ENCODE assay signal across 27 mouse cellular contexts in the genomic region with DNA sequence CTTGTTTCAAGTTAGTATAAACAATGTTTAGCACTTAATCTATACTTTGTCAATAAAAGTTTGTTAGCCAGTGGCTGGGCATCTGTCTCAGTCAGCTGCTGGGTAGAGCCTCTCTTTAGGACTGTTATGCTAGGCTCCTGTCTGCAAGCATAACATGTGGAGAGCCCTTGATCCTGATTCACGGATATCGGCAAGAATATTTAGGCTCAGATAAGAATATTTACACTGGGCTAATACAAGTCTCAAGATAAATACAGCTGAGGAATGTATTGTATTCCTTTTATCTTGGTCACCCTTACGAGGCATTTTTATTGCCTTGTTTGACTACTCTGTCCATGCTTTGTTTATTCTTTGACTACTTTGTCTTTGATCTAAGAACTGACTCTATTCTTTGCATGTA. TPM values are rescaled to one million over a fixed set of nuclear protein-coding genes. Genes with fewer than 3 reads are reported as not detected.
"Had no signal": no experiment of that assay in that cellular context is flagged by ENCODE, and none has a peak within 500 bp of the region (broad histone marks: within the 10 kb centered on the region; RNA-seq: fewer than 3 reads in every experiment).

No protein-coding gene starts in this region.

- H3K9me3 ChIP-seq: heart, embryonic 10.5 days; heart, embryonic 12.5 days; hindbrain, embryonic 10.5 days; hindbrain, embryonic 12.5 days; kidney, embryonic 15.5 days; limb, embryonic 13.5 days; limb, embryonic 15.5 days; liver, embryonic 12.5 days had no signal

- DNase-seq: gastrocnemius, adult 2 months; gastrocnemius, postnatal 10 days; gastrocnemius, postnatal 25 days; heart, adult 18-20 months; heart, postnatal 10 days; heart, postnatal 4 days; kidney, adult 2 months; kidney, adult 9 months; kidney, postnatal 14 days; kidney, postnatal 36 days; layer of hippocampus, adult 9-11 months; layer of hippocampus, postnatal 36 days; left cerebral cortex, postnatal 4 days had no signal

- H3K4me3 ChIP-seq: gastrocnemius, adult 2 months; heart, embryonic 10.5 days; heart, embryonic 12.5 days; hindbrain, embryonic 10.5 days; hindbrain, embryonic 12.5 days; kidney, embryonic 15.5 days; limb, embryonic 13.5 days; limb, embryonic 15.5 days; liver, embryonic 12.5 days had no signal

- H3K4me1 ChIP-seq: heart, embryonic 10.5 days; heart, embryonic 12.5 days; hindbrain, embryonic 10.5 days; hindbrain, embryonic 12.5 days; kidney, embryonic 15.5 days; limb, embryonic 13.5 days; limb, embryonic 15.5 days; liver, embryonic 12.5 days had no signal

- H3K27me3 ChIP-seq: heart, embryonic 12.5 days; hindbrain, embryonic 12.5 days; kidney, embryonic 15.5 days; limb, embryonic 13.5 days; limb, embryonic 15.5 days; liver, embryonic 12.5 days had no signal

- ATAC-seq: hindbrain, embryonic 16.5 days; inflammation-experienced regulatory T-cells, adult 6 months; liver, embryonic 12.5 days had no signal

- H3K27ac ChIP-seq: gastrocnemius, adult 2 months; heart, embryonic 10.5 days; hindbrain, embryonic 10.5 days; hindbrain, embryonic 12.5 days; hindbrain, embryonic 14.5 days; kidney, embryonic 15.5 days; kidney, postnatal 0 days; limb, embryonic 13.5 days; limb, embryonic 15.5 days; liver, embryonic 12.5 days had no signal

- H3K36me3 ChIP-seq: heart, embryonic 10.5 days; heart, embryonic 12.5 days; hindbrain, embryonic 10.5 days; hindbrain, embryonic 12.5 days; kidney, embryonic 15.5 days; limb, embryonic 13.5 days; limb, embryonic 15.5 days; liver, embryonic 12.5 days had no signal

- H3K9ac ChIP-seq: heart, embryonic 12.5 days; hindbrain, embryonic 12.5 days; hindbrain, embryonic 14.5 days; kidney, embryonic 15.5 days; limb, embryonic 13.5 days; limb, embryonic 15.5 days; liver, embryonic 12.5 days had no signal

- H3K4me2 ChIP-seq: heart, embryonic 12.5 days; hindbrain, embryonic 12.5 days; hindbrain, embryonic 14.5 days; kidney, embryonic 15.5 days; limb, embryonic 13.5 days; limb, embryonic 15.5 days; liver, embryonic 12.5 days had no signal

RNA-seq across cellular contexts. Expression of gene Ceacam2, which starts 29.7 kb away (rescaled TPM):
- polyA plus RNA-seq: heart, embryonic 10.5 days; heart, embryonic 12.5 days; heart, embryonic 16.5 days; hindbrain, embryonic 10.5 days; hindbrain, embryonic 12.5 days; limb, embryonic 11.5 days; limb, embryonic 15.5 days; liver, embryonic 12.5 days had no signal
